Mouse (Mus musculus) kidney, adult 2 months (tissue): Measurements from ENCODE around the gene Cacna1c. TPM values are rescaled to one million over a fixed set of nuclear protein-coding genes. Genes with fewer than 3 reads are reported as not detected.

Experiments used
- DNase-seq: peaks from one replicate; pipeline ENCODE4 v3.0.0; 2021
- H3K27ac ChIP-seq: fragments of 200-500 bp; 2 replicates; pipeline ENCODE4 v1.5.1; 2012; ENCODE audit warnings: low read depth, low read length, control low read depth, inconsistent platforms; ENCODE audit not compliant: insufficient read depth
- H3K27me3 ChIP-seq: fragments of 200-500 bp; replicated peaks from 2 replicates; pipeline ENCODE4 v1.6.1; 2012; ENCODE audit warnings: mild to moderate bottlenecking, moderate library complexity, low read length, inconsistent platforms; ENCODE audit not compliant: control insufficient read depth, insufficient read depth
- H3K36me3 ChIP-seq: fragments of 200-500 bp; 2 replicates; pipeline ENCODE4 v1.6.1; 2012; ENCODE audit warnings: mild to moderate bottlenecking, moderate library complexity, low read length, inconsistent platforms; ENCODE audit not compliant: control insufficient read depth, insufficient read depth
- H3K4me1 ChIP-seq: fragments of 200-500 bp; 2 replicates; pipeline ENCODE4 v1.6.1; 2011; ENCODE audit warnings: low read length; ENCODE audit not compliant: control insufficient read depth, insufficient read depth
- H3K4me3 ChIP-seq: fragments of 200-500 bp; 2 replicates; pipeline ENCODE4 v1.5.1; 2011; ENCODE audit warnings: mild to moderate bottlenecking, low read depth, low read length, control low read depth; ENCODE audit not compliant: insufficient read depth
- CTCF ChIP-seq: fragments of 200-500 bp; conservative IDR thresholded peaks from 2 replicates; pipeline ENCODE4 v1.5.1; 2011; ENCODE audit warnings: low read depth, mild to moderate bottlenecking, control low read depth, low read length, moderate library complexity, mixed read lengths; ENCODE audit not compliant: insufficient read depth, insufficient read length
- POLR2A ChIP-seq: fragments of 200-500 bp; IDR thresholded peaks from one replicate; pipeline ENCODE4 v1.6.1; 2011; ENCODE audit warnings: low read depth, low read length, control low read depth
- WGBS: fragments of 180-500 bp; shearing (Covaris S2); methylation state at CpG from one replicate; pipeline ENCODE4 v1.1.7; 2018; 5-methylcytosine and 5-hydroxymethylcytosine counted together
- polyA plus RNA-seq: library from polyadenylated mRNA; depleted of rRNA; stranded (reverse); fragments of >200 nt; gene quantifications from 2 replicates; pipeline ENCODE4 v1.2.3, GENCODE M21; 2012

The Cacna1c gene
- polyA plus RNA-seq, 1 experiment = 0.99 TPM

GRCm38 (mm10) chr6:119105651-119106595 lies 90.3 kb downstream of the Cacna1c start:
- TF ChIP-seq POLR2A = no peak
- TF ChIP-seq CTCF = no peak
- no peaks in the 10 kb centered on the region for H3K4me1 ChIP-seq
- DNase-seq = no peak
- H3K36me3 ChIP-seq = no peaks in the 10 kb centered on the region
- H3K4me3 ChIP-seq = no peak overlapping the region
- no peaks in the 10 kb centered on the region for H3K27me3 ChIP-seq
- H3K27ac ChIP-seq = no peak overlapping the region
- 26% methylated on average over 11 of the region's 11 CpGs for WGBS

DNA sequence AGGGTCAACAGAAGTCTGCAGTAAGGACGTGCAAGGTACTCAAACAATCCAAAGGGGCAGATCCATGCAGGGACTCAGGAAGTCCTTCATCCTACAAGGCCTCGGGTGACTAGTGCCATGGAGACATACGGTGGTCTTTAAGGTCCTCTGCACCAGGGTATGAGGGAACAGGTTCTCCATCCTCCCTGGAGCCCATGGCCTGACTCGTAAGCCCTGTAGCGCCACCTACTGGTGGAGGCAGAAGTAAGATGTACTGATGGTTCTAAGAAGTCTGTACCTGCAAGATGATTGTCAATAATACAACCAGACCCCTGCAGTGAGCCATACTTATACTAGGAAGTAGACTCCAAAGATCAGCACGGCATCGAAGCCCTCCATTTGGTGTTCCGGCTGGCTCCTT lies 92.0 kb downstream of the Cacna1c start:
- H3K4me3 ChIP-seq = no peak overlapping the region
- DNase-seq = peak; percentile 61
- WGBS = 37% methylated on average over 8 of the region's 8 CpGs

DNA sequence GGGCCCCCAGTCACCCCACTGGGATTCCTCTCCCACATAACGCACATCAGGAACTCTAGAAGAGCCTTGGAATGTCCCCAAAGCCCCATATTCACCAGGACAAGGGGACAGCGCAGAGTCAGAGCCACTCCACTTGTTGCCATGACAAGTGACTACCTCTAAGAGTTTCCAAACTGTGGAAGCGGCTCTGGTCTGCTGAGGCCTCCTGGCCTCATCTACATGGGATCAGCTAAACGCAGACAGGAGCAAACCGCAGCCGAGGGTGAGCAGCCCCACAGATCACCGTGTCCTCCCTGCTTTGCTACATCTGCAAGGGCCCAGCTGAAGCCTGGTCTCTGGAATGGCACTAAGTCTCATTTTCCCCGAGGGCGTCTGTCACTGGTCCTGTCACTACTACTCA lies 93.3 kb downstream of the Cacna1c start:
- no peaks in the 10 kb centered on the region for H3K36me3 ChIP-seq
- no peaks in the 10 kb centered on the region for H3K4me1 ChIP-seq
- 90% methylated on average over 9 of the region's 9 CpGs for WGBS
- H3K27ac ChIP-seq = no peak overlapping the region
- TF ChIP-seq POLR2A (no peak), CTCF (no peak)
- no peaks in the 10 kb centered on the region for H3K27me3 ChIP-seq
- H3K4me3 ChIP-seq = no peak overlapping the region
- no peak for DNase-seq

More for the DNA sequence above, 92.0 kb downstream of the Cacna1c start:
- Histone ChIP-seq H3K4me1 (no peaks in the 10 kb centered on the region), H3K27ac (no peak overlapping the region), H3K36me3 (no peaks in the 10 kb centered on the region), H3K27me3 (no peaks in the 10 kb centered on the region)
- TF ChIP-seq POLR2A (no peak), CTCF (peak; percentile 87)

- TF ChIP-seq CTCF = no peak
- no peak for TF ChIP-seq POLR2A
- DNase-seq = no peak
- Histone ChIP-seq H3K36me3 (no peaks in the 10 kb centered on the region), H3K27me3 (no peaks in the 10 kb centered on the region), H3K27ac (no peak overlapping the region), H3K4me3 (no peak overlapping the region), H3K4me1 (no peaks in the 10 kb centered on the region)
- 84% methylated on average over 2 of the region's 2 CpGs for WGBS
Measured at GRCm38 (mm10) chr6:119099333-119099732, 96.9 kb downstream of the Cacna1c start.

- no peaks in the 10 kb centered on the region for H3K36me3 ChIP-seq
- WGBS = 66% methylated on average over 7 of the region's 7 CpGs
- H3K4me3 ChIP-seq = no peak overlapping the region
- no peaks in the 10 kb centered on the region for H3K27me3 ChIP-seq
- no peak for DNase-seq
- H3K27ac ChIP-seq = no peak overlapping the region
- TF ChIP-seq POLR2A = no peak
- no peak for TF ChIP-seq CTCF
- H3K4me1 ChIP-seq = no peaks in the 10 kb centered on the region
Measured at GRCm38 (mm10) chr6:119096481-119096880, 99.7 kb downstream of the Cacna1c start.

GRCm38 (mm10) chr6:119095081-119095480 lies 101.1 kb downstream of the Cacna1c start:
- Histone ChIP-seq H3K4me1 (no peaks in the 10 kb centered on the region), H3K27ac (no peak overlapping the region), H3K36me3 (no peaks in the 10 kb centered on the region), H3K27me3 (no peaks in the 10 kb centered on the region), H3K4me3 (no peak overlapping the region)
- 84% methylated on average over 6 of the region's 6 CpGs for WGBS
- TF ChIP-seq CTCF (no peak), POLR2A (no peak)
- DNase-seq = no peak

DNA sequence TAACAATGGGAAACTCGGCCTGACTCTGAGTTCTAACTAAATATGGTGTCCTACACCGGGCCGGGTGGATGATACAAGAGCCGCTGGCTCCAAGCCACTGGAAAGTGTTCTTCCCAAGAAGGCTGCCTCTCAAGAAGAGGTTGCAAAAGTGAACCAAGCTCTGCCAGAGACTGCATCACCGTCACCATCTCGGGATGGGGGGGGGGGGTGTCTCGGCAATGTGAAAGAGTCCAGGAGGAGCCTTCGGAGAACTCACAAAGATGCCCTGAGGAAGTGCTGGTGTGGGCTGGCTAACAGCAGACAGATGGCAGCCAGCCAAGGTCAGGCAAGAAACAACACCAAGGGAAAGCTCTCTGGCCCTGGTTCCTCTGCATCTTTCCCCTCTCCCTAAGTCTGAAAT lies 107.0 kb downstream of the Cacna1c start:
- no peaks in the 10 kb centered on the region for H3K27me3 ChIP-seq
- H3K4me1 ChIP-seq = no peaks in the 10 kb centered on the region
- H3K27ac ChIP-seq = no peak overlapping the region
- WGBS = 58% methylated on average over 8 of the region's 8 CpGs
- no peak overlapping the region for H3K4me3 ChIP-seq
- TF ChIP-seq CTCF (no peak), POLR2A (no peak)
- DNase-seq = peak; percentile 25
- no peaks in the 10 kb centered on the region for H3K36me3 ChIP-seq

DNA sequence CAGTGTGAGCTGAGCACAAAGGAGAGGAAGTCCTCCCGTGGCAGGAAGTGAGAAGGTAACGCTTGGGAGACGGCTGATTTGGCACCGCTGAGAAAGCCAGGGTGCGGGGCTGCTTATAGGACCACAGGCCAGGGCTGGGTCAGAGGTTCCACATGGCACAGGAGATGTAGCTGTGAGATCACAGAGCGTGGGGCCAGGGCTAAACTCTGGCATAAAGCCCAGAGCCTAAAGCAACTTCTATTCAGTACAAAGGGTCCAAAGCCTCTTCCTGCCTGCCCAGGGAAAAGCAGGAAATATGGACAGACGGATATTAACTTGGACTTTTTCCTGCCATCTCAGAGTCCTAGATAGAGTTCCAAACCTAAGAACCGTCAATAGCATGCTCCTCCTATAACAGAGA lies 107.8 kb downstream of the Cacna1c start:
- DNase-seq = no peak
- 58% methylated on average over 8 of the region's 8 CpGs for WGBS
- Histone ChIP-seq H3K36me3 (no peaks in the 10 kb centered on the region), H3K27ac (no peak overlapping the region), H3K4me3 (no peak overlapping the region), H3K27me3 (no peaks in the 10 kb centered on the region), H3K4me1 (no peaks in the 10 kb centered on the region)
- TF ChIP-seq CTCF = no peak
- TF ChIP-seq POLR2A = no peak
